Mouse (Mus musculus) naive thymus-derived CD4-positive, alpha-beta T cell, adult 2 months (primary cell): Measurements from ENCODE around the gene Ttc1.

Experiments
- DNase-seq: peaks from one replicate; pipeline ENCODE4 v3.0.0-alpha.2; 2011; ENCODE audit warnings: low read depth

Ttc1 gene

DNA sequence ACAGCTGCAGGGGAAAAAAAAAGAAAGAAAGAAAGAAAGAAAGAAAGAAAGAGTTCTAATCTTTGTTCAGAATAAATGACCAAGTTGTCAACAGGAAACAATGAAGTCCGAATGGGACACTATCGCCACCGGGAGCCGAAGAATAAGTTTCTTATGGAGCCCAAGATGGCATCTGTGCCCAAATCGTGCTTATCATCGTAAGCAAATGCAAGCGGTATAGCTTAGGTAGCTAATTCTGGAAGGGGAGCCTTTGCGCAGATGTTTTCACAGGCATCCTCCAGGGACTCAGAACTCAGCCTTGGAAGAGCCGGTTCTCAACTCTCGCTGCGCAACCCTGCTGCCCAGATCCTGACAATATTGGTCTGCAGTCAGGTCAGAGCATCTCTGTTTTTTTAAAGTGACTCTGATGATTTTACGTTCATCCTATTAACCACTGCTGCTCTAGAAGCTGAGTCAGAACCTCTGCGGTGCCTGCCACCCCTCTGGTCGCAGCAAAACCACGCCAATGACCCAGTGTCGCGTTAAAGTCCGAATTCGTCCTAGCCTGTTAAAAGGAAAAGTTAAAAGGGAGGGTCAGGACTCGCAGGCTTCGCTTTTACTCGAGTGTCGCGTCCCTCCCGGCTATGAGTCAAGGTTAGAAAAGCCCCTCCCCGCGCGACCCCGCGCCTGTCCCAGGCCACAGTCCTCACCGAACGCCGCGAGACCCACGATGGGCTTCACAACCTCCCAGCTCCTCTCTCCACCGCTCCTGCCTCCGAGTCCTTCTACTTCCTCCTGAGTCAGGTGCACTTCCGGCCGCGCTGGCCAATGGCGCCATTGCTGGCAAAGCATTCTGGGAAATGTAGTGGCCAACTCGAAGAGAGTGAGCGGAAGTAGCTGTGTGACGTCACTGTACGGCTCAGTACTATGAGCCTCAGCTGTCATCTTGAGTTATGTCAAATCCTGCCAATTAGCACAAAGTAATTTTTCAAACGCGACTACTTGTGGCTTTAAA is at the start of gene Ttc1:
Gene Ttc1, minus strand, starts transcription at position 776 of the 994 bp plus-strand sequence.
- DNase-seq = peak; percentile 98

DNA sequence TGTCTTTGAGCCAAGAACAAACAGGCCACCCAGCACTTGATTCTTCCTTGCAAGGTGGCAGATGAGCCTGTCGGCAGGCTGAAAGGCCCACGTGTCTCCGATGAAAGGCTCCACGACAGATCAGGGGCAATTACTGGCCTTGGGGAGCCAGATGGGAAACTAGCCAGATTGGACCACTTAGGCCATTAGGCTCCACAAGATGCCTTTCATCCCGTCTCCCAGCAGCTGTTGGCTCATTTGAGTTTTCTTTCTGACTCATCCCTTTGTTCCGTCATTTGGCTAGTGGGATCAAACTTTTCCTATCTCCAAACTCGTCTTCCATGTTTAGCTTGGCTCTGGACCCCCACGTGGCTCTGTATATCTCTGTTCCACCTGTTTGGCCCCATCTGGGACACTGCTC is 48.2 kb upstream of the Ttc1 start:
- DNase-seq = no peak

DNA sequence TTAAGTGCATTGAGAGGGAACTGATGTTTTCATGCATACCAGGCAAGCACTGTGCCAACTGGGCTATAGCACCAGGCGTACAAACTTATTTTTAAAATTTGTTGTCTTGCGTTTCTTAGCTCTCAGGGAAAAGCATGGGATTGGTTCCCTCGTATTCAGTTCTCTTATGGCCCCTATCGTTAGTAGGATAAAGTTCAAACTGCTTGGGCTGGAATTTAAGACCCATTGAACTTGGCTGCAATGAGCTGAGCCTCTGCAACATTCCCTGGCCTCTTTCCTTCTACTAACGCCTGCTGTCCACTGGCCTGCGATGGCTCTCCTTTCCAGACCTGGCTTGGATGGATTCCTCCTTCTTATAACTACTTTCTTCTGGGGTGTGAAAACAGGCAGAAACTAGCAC is 42.6 kb upstream of the Ttc1 start:
- no peak for DNase-seq

DNA sequence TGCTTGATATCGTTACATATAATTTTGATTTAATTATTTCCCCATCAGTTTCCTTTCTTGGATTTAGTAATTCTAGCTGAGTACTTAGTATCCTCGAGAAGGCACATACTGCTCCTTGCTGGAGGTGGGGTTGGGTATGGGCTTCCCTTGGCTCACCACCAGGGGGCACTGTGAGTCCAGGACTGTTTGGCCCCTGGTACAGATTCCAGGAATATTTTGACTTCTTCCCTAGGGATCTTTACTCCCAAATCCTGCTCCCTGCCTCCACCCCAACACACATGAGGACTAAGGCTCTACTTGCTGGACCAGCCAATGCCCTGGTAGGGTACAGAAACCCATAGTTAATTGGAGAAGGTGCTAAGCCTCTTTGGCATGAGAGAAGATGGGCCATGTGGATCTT is 36.0 kb upstream of the Ttc1 start:
- peak; percentile 44 for DNase-seq

DNA sequence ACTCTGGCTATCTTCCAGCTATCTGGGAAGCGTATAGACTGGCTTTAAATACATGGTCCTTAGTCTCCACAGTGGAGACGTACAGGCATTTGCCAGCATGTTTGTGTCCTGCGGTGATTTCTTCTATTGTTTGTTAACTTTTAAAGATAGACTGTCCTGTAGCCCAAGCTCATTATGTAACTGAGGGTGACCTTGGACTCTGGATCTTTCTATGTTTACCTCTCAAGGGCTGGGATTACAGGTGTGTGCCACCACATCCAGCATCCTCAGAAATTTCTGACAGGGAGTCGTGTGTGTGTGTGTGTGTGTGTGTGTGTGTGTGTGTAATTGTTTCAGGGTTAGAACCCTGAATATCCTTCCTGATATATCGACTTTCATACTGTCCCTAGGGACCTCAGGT is 35.3 kb upstream of the Ttc1 start:
- no peak for DNase-seq

DNA sequence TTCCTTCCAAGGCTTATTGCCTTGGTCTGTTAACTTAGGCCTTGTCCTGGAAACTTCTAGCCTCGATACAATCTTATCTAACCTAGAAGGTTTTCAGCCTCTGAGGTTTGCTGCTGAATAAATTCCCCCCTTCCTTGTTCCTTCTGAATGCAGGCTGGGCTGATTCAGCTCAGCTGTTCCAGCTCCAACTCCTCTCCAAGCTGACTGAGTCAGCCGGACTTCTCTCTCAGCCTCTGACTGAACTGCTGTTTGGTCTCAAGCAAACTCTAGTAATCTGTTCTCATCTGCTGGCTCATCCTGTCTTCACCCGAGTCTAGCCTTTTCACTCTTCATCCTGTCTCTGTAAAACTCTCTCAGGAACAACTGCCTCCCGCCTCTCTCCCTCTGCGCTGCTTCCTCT is 31.7 kb upstream of the Ttc1 start:
- no peak for DNase-seq

DNA sequence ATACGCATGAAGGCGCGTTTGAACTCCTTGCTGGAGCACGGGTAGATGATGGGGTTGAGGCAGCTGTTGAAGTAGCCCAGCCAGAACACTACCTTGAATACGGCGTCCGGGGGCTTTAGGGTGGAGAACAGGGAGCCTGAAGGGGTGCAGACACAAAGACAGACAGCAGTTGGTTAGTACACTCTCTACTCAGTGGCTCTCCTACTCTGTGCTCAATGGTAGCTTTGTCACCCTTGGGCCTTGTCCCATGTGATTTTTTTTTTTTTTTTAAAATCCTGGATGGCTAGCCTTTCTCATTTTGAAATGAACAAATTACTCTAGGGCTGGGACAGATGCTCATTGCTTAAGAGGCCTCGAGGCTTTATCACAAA is 28.5 kb upstream of the Ttc1 start:
- no peak for DNase-seq

DNA sequence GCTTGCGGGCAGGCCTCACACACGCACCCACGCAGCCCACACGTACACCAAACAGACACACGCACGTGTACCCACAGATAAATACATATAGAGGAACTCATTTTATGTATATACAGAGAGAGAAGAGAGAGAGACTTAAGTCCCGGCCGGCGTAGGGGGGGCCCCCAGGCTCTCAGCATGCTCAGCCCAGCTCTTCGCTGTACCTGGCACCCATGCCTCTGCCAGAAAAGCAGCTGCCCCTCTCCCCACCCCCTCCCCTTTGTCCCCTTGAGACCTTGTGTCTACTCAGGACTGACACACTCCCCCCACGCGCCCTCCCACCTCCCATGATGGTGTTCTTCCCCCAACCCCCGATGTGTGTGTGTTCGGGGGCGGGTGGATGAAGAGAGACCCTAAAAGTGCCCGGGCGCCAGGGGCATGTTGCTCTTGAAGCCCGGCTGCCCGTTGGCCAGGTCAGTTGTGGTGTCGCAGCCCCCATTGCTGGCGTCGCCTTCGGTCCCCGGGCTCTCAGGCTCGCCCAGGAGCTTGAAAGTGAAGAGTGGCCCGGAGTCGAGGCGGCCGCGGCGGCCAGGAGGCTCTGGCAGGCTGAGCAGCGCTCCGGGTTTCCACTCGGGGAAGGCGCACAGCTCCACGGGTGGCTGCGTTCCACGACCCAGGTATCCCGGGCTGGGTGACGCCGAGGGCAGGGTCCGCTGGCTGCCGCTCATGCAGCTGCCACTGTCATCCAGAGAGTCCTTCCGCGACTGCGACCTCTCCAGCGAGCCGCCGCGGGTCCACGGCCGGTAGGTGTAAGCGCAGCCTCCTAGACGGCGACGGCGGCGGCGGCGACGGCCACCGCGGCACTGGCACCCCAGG is 27.9 kb upstream of the Ttc1 start:
- no peak for DNase-seq

DNA sequence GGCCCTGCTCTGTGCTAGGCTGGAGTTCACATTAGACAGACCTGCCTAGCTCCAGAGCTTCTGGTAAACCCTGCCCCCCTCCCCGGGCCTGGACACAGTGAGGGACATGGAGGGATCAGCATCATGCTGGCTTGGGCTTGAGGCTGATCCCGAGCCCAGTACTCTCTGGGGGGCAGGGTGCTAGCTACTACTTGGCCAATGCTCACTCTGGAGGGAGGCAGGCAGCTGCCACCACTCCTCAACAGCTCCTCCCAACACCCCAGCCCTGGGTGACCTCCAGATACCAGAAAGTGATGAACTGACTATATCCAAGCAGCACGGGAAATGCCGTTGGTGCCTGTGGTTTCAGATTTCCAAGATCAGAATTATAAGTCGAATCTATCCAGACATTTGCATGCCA is 25.9 kb upstream of the Ttc1 start:
- DNase-seq = no peak

DNA sequence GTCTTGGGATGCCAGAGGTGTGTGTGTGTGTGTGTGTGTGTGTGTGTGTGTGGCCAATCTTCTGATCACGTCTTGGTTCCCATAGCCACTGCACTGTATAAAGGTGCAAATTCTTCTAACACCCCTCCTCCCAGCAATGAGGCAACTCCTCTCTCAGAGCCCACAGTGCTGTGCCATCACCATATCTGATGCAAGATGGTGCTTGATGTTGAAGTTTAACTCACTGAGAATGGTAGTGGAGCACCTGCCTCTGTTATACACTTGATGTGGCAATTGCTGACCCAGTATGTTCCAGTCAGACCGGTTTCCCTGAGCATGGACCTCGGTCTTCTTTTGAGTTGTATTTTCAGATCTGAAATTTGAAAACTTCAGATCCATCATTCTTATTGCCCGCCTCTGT is 22.3 kb upstream of the Ttc1 start:
- DNase-seq = no peak

DNA sequence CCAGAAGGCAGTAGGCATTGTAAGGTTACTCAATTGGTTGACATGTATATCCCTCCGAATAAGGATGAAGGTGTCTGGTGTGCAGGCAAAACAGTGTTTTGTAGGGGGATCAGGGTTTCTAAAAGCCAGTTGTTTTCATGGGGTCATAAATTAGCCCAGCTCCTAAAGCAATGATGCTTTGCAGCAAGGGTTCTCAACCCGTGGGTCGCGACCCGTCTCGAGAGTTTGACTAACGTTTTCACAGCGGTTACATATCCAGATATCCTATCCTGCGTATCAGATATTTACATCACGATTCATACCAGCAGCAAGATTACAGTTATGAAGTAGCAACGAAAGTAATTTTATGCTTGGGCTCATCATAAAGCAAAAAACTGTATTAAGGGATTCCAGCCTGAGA is 19.9 kb upstream of the Ttc1 start:
- DNase-seq = no peak

DNA sequence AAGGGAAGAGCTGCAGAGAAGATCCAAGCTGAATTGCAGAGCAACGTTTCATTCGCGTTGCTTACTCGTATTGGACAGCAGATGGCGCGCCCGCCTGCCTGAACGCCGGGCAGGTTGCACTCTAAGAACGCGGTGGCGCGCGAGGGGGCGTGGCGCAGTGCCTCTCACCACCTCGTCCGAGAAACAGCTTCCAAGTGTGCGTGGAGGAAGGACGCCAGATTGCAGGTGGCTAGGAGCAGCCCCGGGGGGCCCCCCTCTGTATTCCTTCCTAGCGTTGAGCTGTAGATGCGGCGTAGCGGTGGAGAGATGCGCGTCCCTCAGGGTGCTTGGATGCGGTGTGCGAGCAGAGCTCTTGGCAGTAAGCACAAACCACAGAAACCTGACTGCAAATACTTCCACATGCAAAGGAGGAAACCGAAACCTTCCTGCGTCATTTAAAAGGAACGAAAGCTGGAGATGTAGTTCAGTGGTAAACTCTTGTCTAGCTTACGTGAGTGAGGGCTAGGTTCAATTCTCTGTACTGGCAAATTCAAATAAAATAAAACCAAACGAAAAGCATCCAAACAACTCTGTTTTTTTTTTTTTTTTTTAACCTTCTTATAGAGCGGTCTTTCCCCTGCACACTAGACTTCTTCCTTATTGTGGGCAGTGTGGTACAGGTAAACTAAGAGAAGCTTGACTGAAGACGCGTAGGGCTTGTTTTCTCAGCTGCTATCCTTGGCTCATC is 19.3 kb upstream of the Ttc1 start:
- DNase-seq = peak; percentile 89

DNA sequence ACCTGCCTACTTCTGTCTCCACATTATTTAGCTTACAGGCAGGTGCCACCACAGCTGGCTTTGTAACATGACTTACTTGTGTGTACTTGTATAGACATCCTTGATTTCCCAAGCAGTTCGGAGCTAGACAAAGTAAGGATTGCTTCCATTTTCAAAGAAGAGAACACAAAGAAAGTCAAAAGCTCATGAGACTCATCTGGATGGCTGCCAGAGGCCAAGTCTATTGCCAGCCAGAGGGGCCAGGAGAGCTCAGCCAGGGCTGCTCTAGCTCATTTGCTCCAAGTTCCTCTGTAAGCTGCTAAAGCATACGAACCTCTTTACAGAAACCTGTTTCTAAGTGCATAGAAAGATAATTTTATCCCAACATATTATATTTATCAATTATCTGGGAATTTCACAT is 10.6 kb upstream of the Ttc1 start:
- no peak for DNase-seq

DNA sequence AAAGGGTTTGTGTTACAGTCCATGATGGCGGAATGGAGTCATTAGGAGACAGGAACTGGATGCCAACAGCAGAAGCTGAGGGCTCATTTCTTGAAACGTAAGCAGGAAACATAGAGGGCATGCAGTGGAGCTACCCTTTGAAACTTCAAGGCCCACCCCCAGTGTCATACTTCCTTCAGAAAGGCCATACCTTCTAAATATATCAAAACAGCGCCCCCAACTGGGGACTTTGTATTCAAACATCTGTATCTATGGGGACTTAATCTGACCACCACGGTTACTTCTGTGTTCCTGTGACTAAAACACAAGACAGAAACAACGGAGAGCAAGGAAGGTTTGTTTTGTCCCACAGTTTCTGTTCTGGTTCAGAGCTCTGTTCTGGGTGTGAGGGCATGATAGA is 7.6 kb upstream of the Ttc1 start:
- peak; percentile 34 for DNase-seq

DNA sequence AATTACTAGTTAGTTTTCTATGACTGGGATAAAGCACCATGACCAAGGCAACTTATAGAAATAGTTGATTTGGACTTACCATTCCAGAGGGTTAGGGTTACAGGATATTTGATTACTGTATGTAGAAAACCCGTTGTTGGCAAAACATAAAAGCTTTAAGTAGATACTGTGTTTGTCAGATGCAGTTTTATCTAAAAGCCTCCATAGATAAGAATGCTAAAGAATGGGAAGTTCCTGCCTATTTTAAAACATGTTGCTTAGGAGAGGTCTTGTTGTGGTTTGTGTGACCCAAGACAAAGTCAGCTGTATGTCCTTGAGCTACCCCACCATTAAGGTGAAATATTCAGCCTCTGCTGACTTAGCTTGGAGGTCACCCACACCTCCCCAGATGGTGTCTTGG is 6.8 kb upstream of the Ttc1 start:
- no peak for DNase-seq

DNA sequence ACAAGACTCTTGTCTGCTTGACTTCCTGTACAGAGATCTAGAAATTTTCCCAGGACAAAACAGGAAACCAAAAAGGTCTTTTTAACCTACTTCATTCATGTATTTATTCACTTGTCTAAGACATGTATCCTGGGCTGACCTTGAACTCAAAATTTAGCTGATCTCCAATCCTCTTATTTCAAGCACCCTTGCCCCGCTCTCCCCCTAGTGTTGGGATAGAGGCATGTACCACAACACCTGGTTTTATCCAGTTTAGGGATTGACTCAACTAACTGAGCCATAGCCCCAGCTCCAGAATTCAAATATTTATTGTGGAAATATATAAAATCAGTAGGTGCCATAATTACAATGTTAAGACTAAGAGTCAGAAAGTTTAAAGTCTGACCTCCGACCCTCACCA is 3.7 kb upstream of the Ttc1 start:
- peak; percentile 19 for DNase-seq

DNA sequence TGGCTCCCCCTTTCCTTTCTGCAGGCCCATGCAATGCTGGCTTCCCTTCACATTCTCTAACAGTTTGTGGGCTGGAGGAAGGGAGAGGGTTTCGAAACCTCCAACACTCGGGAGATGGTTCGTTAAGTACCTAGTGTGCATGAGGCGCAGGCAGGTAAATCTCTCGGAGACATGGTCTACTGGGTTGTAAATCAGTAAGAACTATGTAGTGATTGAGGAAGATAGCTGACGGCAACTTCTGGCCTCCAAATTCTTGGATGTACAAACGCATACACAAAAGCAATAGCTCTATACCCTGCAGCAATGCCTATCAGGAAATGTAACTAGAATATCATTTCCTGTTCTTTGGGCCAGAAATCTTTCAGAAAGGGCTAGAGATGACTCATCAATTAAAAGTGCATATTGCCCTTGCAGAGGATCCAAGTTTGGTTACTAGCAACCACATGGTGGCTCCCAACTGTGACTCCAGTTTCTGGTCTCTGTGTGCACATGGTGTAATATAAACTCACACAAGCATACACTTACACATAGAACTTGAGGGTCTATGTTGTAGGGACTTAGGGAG is 19.0 kb downstream of the Ttc1 start:
- DNase-seq = no peak

DNA sequence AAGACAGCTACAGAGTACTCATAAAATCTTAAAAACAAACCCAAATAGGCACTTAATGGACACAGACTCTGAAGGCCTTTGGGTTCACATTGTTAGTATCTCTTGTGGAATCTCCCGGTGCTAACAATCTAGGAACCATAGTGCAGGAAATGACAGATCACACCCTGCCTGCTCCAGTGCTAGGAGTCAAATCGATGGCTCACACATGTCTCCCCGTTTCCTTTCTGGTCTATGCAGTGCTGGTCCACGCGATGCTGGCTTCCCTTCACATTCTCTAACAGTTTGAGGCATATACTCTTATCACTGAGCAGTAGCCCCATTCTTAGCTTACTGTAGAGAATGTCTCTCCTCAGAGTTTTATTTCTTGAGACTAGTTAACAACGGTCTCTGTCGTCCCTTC is 20.0 kb downstream of the Ttc1 start:
- DNase-seq = no peak

DNA sequence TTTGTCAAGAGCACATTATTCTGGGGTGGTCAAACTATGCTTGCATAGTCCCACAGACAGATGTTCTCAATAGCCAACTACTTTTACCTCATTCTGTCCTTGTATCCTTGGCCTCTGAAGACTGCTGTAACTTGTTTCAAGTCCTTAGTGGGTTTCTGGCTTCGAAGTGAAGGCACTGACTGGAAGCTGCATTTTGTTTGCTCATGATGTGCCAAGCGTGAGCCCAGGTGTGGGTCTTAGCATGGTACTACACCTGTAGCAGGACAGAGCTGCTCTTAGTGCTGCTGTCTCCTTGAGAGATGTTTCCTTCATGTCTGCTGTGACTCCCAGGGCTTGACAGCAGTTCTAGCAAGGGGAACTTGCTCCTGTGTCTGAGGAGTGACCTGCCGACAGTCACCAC is 24.4 kb downstream of the Ttc1 start:
- no peak for DNase-seq

DNA sequence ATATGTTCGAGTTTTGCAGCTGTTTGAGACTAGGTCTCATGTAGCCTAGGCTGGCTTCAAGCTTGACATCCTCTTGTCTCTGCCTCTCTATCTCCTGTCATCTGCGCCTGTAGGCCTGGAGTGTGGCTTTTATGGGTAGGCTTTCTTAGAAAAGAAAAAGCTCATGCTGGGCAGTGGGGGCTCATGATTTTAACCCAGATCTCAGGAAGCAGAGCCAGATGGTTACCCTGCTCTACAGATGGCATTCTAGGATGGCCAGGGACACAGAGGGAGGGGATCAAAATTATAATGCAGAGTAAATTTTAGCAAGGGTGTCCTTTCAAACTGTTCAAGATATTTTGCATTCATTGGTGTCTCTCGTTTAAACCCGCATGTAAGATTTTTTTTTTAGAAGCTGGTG is 35.6 kb downstream of the Ttc1 start:
- DNase-seq = no peak

DNA sequence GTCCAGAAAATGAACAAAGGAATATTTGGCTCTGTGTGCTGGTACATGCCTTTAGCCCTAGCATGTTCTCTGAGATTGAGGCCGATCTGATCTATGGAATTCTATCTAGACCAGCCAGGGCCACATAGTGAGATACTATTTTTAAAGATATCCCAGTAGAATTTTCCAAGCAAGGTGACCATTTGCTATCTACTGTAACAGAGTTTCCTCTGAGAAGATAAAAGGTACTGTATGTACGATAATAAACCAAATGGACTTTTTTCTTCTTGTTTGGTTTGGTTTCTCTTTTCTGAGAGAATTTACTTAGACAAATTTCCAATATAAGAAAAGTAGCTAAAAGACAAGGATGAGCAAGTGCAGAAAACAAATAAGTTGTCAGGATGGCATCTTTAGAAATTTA is 39.4 kb downstream of the Ttc1 start:
- DNase-seq = no peak

DNA sequence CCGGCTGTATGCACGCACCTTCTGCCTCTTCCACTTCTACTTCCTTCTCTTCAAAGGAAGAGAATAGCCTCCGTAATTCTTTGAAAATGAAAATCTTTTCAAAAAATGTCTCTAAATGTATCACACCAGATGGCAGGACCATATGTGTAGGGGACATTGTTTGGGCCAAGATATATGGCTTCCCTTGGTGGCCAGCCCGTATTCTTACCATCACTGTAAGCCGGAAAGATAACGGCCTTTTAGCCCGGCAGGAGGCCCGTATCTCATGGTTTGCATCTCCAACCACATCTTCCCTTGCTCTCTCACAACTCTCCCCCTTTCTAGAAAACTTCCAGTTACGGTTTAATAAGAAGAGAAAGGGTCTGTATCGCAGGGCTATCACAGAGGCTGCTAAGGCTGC is 42.1 kb downstream of the Ttc1 start:
- DNase-seq = no peak
